Mouse (Mus musculus): ENCODE measurements around the gene Anks6. TPM values are rescaled to one million over a fixed set of nuclear protein-coding genes. Genes with fewer than 3 reads are reported as not detected.
"Not testable (repeated sequence)": the region's sequence is repeated elsewhere in the genome, so short reads cannot be mapped to it uniquely, and the experiment has no call there.

The Anks6 gene
- polyA plus RNA-seq, 1 experiment from 2014 or later: 0.12 TPM

GRCm38 (mm10) chr4:47080647-47081010, 23.4 kb upstream of the Anks6 start:
- no peaks in the 10 kb centered on the region for H3K9me3 ChIP-seq (replicated peaks; ENCODE audit: control insufficient read depth, low read length)
- ATAC-seq (ENCODE audit: low read depth): no peak
- no peaks in the 10 kb centered on the region for H3K4me1 ChIP-seq (ENCODE audit: control insufficient read depth, low read depth, low read length)
- no peaks in the 10 kb centered on the region for H3K27me3 ChIP-seq (ENCODE audit: control insufficient read depth, insufficient read depth, low read depth, low read length)
- no peaks in the 10 kb centered on the region for H3K36me3 ChIP-seq (ENCODE audit: control insufficient read depth, insufficient read depth)
- no peak overlapping the region for H3K4me3 ChIP-seq (ENCODE audit: low read depth, low read length)
- no peak overlapping the region for H3K9ac ChIP-seq (ENCODE audit: low read depth, low read length)
- WGBS (ENCODE audit: insufficient replicate concordance): 59% methylated on average over 4 of the region's 4 CpGs
- H3K27ac ChIP-seq (ENCODE audit: low read length): no peak overlapping the region
- no peak overlapping the region for H3K4me2 ChIP-seq (ENCODE audit: low read depth, low read length)

- ATAC-seq (ENCODE audit: low read depth): no peak
- Histone ChIP-seq H3K9ac (ENCODE audit: low read depth, low read length) (no peak overlapping the region), H3K27me3 (ENCODE audit: control insufficient read depth, insufficient read depth, low read depth, low read length) (no peaks in the 10 kb centered on the region), H3K4me1 (ENCODE audit: control insufficient read depth, low read depth, low read length) (no peaks in the 10 kb centered on the region), H3K4me3 (ENCODE audit: low read depth, low read length) (no peak overlapping the region), H3K4me2 (ENCODE audit: low read depth, low read length) (no peak overlapping the region), H3K9me3 (replicated peaks; ENCODE audit: control insufficient read depth, low read length) (no peaks in the 10 kb centered on the region), H3K27ac (ENCODE audit: low read length) (no peak overlapping the region), H3K36me3 (ENCODE audit: control insufficient read depth, insufficient read depth) (no peaks in the 10 kb centered on the region)
- 44% methylated on average over 17 of the region's 17 CpGs for WGBS (ENCODE audit: insufficient replicate concordance)
Observed at GRCm38 (mm10) chr4:47079997-47080646, 22.9 kb upstream of the Anks6 start.

GRCm38 (mm10) chr4:47075054-47075453, 17.8 kb upstream of the Anks6 start:
- Histone ChIP-seq H3K9ac (ENCODE audit: low read depth, low read length) (no peak overlapping the region), H3K4me2 (ENCODE audit: low read depth, low read length) (no peak overlapping the region), H3K36me3 (ENCODE audit: control insufficient read depth, insufficient read depth) (no peaks in the 10 kb centered on the region), H3K4me3 (ENCODE audit: low read depth, low read length) (no peak overlapping the region), H3K27ac (ENCODE audit: low read length) (no peak overlapping the region), H3K27me3 (ENCODE audit: control insufficient read depth, insufficient read depth, low read depth, low read length) (no peaks in the 10 kb centered on the region), H3K9me3 (replicated peaks; ENCODE audit: control insufficient read depth, low read length) (no peaks in the 10 kb centered on the region), H3K4me1 (ENCODE audit: control insufficient read depth, low read depth, low read length) (no peaks in the 10 kb centered on the region)
- WGBS (ENCODE audit: insufficient replicate concordance): 8% methylated on average over 2 of the region's 2 CpGs
- no peak for ATAC-seq (ENCODE audit: low read depth)

GRCm38 (mm10) chr4:47060900-47061299, 3.7 kb upstream of the Anks6 start:
- WGBS (ENCODE audit: insufficient replicate concordance): 19% methylated on average over 1 of the region's 1 CpGs
- ATAC-seq (ENCODE audit: low read depth): no peak
- Histone ChIP-seq H3K27ac (ENCODE audit: low read length) (no peak overlapping the region), H3K9me3 (replicated peaks; ENCODE audit: control insufficient read depth, low read length) (no peaks in the 10 kb centered on the region), H3K4me2 (ENCODE audit: low read depth, low read length) (no peak overlapping the region), H3K4me3 (ENCODE audit: low read depth, low read length) (no peak overlapping the region), H3K27me3 (ENCODE audit: control insufficient read depth, insufficient read depth, low read depth, low read length) (peaks cover 26% of the 10 kb centered on the region), H3K4me1 (ENCODE audit: control insufficient read depth, low read depth, low read length) (no peaks in the 10 kb centered on the region), H3K36me3 (ENCODE audit: control insufficient read depth, insufficient read depth) (no peaks in the 10 kb centered on the region), H3K9ac (ENCODE audit: low read depth, low read length) (no peak overlapping the region)

GRCm38 (mm10) chr4:47057510-47058325, 491 bp upstream of the Anks6 start:
- 25% methylated on average over 25 of the region's 25 CpGs for WGBS (ENCODE audit: insufficient replicate concordance)
- no peak overlapping the region for H3K9ac ChIP-seq (ENCODE audit: low read depth, low read length)
- peaks cover 36% of the 10 kb centered on the region for H3K27me3 ChIP-seq (ENCODE audit: control insufficient read depth, insufficient read depth, low read depth, low read length)
- H3K4me3 ChIP-seq (ENCODE audit: low read depth, low read length): peak overlapping the region; percentile 57
- H3K27ac ChIP-seq (ENCODE audit: low read length): no peak overlapping the region
- ATAC-seq (ENCODE audit: low read depth): no peak
- H3K9me3 ChIP-seq (replicated peaks; ENCODE audit: control insufficient read depth, low read length): no peaks in the 10 kb centered on the region
- peak overlapping the region; percentile 66 for H3K4me2 ChIP-seq (ENCODE audit: low read depth, low read length)
- no peaks in the 10 kb centered on the region for H3K36me3 ChIP-seq (ENCODE audit: control insufficient read depth, insufficient read depth)
- no peaks in the 10 kb centered on the region for H3K4me1 ChIP-seq (ENCODE audit: control insufficient read depth, low read depth, low read length)

GRCm38 (mm10) chr4:47055570-47056080, 1.6 kb downstream of the Anks6 start:
- 74% methylated on average over 6 of the region's 6 CpGs for WGBS (ENCODE audit: insufficient replicate concordance)
- no peak for ATAC-seq (ENCODE audit: low read depth)
- Histone ChIP-seq H3K9me3 (replicated peaks; ENCODE audit: control insufficient read depth, low read length) (no peaks in the 10 kb centered on the region), H3K27me3 (ENCODE audit: control insufficient read depth, insufficient read depth, low read depth, low read length) (peaks cover 42% of the 10 kb centered on the region), H3K4me1 (ENCODE audit: control insufficient read depth, low read depth, low read length) (no peaks in the 10 kb centered on the region), H3K36me3 (ENCODE audit: control insufficient read depth, insufficient read depth) (no peaks in the 10 kb centered on the region), H3K9ac (ENCODE audit: low read depth, low read length) (no peak overlapping the region), H3K4me3 (ENCODE audit: low read depth, low read length) (no peak overlapping the region), H3K4me2 (ENCODE audit: low read depth, low read length) (no peak overlapping the region), H3K27ac (ENCODE audit: low read length) (no peak overlapping the region)

GRCm38 (mm10) chr4:47055170-47055569, 2.1 kb downstream of the Anks6 start:
- not testable (repeated sequence) for H3K9me3 ChIP-seq (replicated peaks; ENCODE audit: control insufficient read depth, low read length); ATAC-seq (ENCODE audit: low read depth); H3K27ac ChIP-seq (ENCODE audit: low read length); H3K4me1 ChIP-seq (ENCODE audit: control insufficient read depth, low read depth, low read length); H3K4me3 ChIP-seq (ENCODE audit: low read depth, low read length); H3K36me3 ChIP-seq (ENCODE audit: control insufficient read depth, insufficient read depth); H3K4me2 ChIP-seq (ENCODE audit: low read depth, low read length); H3K9ac ChIP-seq (ENCODE audit: low read depth, low read length)
- H3K27me3 ChIP-seq (ENCODE audit: control insufficient read depth, insufficient read depth, low read depth, low read length): peaks cover 42% of the 10 kb centered on the region
- WGBS (ENCODE audit: insufficient replicate concordance): 68% methylated on average over 9 of the region's 9 CpGs

GRCm38 (mm10) chr4:47051905-47052304, 5.3 kb downstream of the Anks6 start:
- Histone ChIP-seq H3K27me3 (ENCODE audit: control insufficient read depth, insufficient read depth, low read depth, low read length) (peaks cover 25% of the 10 kb centered on the region), H3K36me3 (ENCODE audit: control insufficient read depth, insufficient read depth) (no peaks in the 10 kb centered on the region), H3K9me3 (replicated peaks; ENCODE audit: control insufficient read depth, low read length) (no peaks in the 10 kb centered on the region), H3K4me1 (ENCODE audit: control insufficient read depth, low read depth, low read length) (no peaks in the 10 kb centered on the region), H3K9ac (ENCODE audit: low read depth, low read length) (no peak overlapping the region), H3K4me3 (ENCODE audit: low read depth, low read length) (no peak overlapping the region), H3K4me2 (ENCODE audit: low read depth, low read length) (no peak overlapping the region), H3K27ac (ENCODE audit: low read length) (no peak overlapping the region)
- ATAC-seq (ENCODE audit: low read depth): no peak
- WGBS (ENCODE audit: insufficient replicate concordance): 63% methylated on average over 9 of the region's 9 CpGs
